Mouse (Mus musculus) lung, postnatal 0 days (tissue): ENCODE measurements around the gene Arhgap15.

Experiments
- CTCF ChIP-seq: IDR thresholded peaks from 2 replicates; pipeline ENCODE4 v1.5.1; 2016; ENCODE audit warnings: antibody characterized with exemption, mild to moderate bottlenecking
- EP300 ChIP-seq: IDR thresholded peaks from 2 replicates; pipeline ENCODE4 v1.6.1; 2016; ENCODE audit warnings: antibody characterized with exemption, mild to moderate bottlenecking, control low read depth

DNA sequence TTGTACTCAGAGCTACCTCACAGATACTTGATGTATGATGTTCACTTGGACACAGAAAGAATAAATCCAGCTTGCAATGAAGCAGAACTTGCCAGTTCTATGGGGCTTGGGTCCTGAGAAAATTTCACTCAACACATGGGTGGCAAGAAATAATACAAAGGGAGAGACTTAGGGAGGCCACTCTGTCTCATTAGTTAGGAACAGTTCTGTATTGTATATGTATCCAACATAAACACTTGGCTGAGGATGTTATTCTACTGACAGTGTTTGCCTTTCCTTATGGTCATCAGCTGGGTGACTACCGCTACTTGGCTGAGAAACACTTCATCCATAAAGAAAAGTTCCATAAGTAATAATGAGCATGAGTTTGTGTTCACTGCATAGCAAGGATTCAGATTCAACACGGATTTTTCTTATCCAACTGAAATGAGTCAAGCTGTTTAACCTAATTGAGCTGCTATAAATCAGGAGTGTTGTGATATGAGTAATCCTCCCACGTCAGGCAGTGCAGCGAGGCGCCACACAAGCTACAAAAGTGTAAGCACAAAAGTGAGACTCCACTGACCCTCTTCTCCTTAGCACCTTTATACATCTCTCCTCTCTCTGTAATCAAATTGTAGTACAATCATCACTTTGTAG, 607.7 kb downstream of the Arhgap15 start:
- no peak for TF ChIP-seq CTCF
- no peak for TF ChIP-seq EP300
